12 mouse cellular contexts compared by ENCODE assay signal in genomic region chr16:88174083-88174721, GRCm38 (mm10).
DNase-seq lines count a peak whose midpoint lies in the region; ATAC-seq and TF ChIP-seq lines count a peak whose summit lies in the region.
"Had no signal": no experiment of that assay in that cellular context is flagged by ENCODE, and none has a peak within 500 bp of the region (broad histone marks: within the 10 kb centered on the region; RNA-seq: fewer than 3 reads in every experiment).

No protein-coding gene starts in this region.

- H3K4me2 ChIP-seq in hindbrain, embryonic 15.5 days = 0 out of 2 replicates have a peak overlapping the region, but pooled peaks have one; percentile 9
- H3K4me2 ChIP-seq in hindbrain, embryonic 11.5 days (replicated peaks; ENCODE audit: low read depth, low read length) = no peak overlapping the region
- no peak overlapping the region for H3K4me2 ChIP-seq in neural tube, embryonic 15.5 days
- H3K4me2 ChIP-seq in stomach, postnatal 0 days (replicated peaks; ENCODE audit: low read depth) = no peak overlapping the region
- H3K4me2 ChIP-seq: heart, embryonic 15.5 days had no signal

- DNase-seq in hindbrain, embryonic 11.5 days (ENCODE audit: low spot score) = no peak
- peak; percentile 8 to 24 for DNase-seq in cerebellum, postnatal 25 days
- peak; percentile 16 for DNase-seq in layer of hippocampus, adult 9-10 months (ENCODE audit: low spot score)
- DNase-seq in kidney, postnatal 10 days = no peak
- no peak for DNase-seq in thymus, postnatal 36 days
- no peak for DNase-seq in stomach, postnatal 0 days (ENCODE audit: low spot score)
- DNase-seq: embryo, embryonic 11 days; kidney, postnatal 36 days; thymus, adult 2 months had no signal

- no peaks in the 10 kb centered on the region for H3K27me3 ChIP-seq in hindbrain, embryonic 15.5 days
- H3K27me3 ChIP-seq in hindbrain, embryonic 11.5 days (ENCODE audit: control insufficient read depth, insufficient read depth, low read length) = no peaks in the 10 kb centered on the region
- no peaks in the 10 kb centered on the region for H3K27me3 ChIP-seq in neural tube, embryonic 15.5 days (replicated peaks)
- H3K27me3 ChIP-seq in stomach, postnatal 0 days (ENCODE audit: control insufficient read depth, insufficient read depth, low read length) = no peaks in the 10 kb centered on the region
- H3K27me3 ChIP-seq: heart, embryonic 15.5 days had no signal

- WGBS in hindbrain, embryonic 15.5 days = 62% methylated on average over 9 of the region's 9 CpGs
- WGBS in hindbrain, embryonic 11.5 days = 79% methylated on average over 9 of the region's 9 CpGs
- WGBS in neural tube, embryonic 15.5 days = 69% methylated on average over 9 of the region's 9 CpGs
- 81% methylated on average over 9 of the region's 9 CpGs for WGBS in stomach, postnatal 0 days

- no peak overlapping the region for H3K4me3 ChIP-seq in hindbrain, embryonic 15.5 days
- H3K4me3 ChIP-seq in hindbrain, embryonic 11.5 days (ENCODE audit: low read depth, low read length) = no peak overlapping the region
- no peak overlapping the region for H3K4me3 ChIP-seq in neural tube, embryonic 15.5 days (replicated peaks)
- no peak overlapping the region for H3K4me3 ChIP-seq in stomach, postnatal 0 days (ENCODE audit: low read depth, low read length)
- H3K4me3 ChIP-seq: heart, embryonic 15.5 days had no signal

- no peaks in the 10 kb centered on the region for H3K36me3 ChIP-seq in hindbrain, embryonic 15.5 days
- H3K36me3 ChIP-seq in hindbrain, embryonic 11.5 days (ENCODE audit: control insufficient read depth, insufficient read depth, low read length) = no peaks in the 10 kb centered on the region
- H3K36me3 ChIP-seq in neural tube, embryonic 15.5 days = no peaks in the 10 kb centered on the region
- no peaks in the 10 kb centered on the region for H3K36me3 ChIP-seq in stomach, postnatal 0 days (ENCODE audit: control insufficient read depth, insufficient read depth, low read length)
- H3K36me3 ChIP-seq: heart, embryonic 15.5 days had no signal

- no peaks in the 10 kb centered on the region for H3K9me3 ChIP-seq in hindbrain, embryonic 15.5 days
- no peaks in the 10 kb centered on the region for H3K9me3 ChIP-seq in hindbrain, embryonic 11.5 days (ENCODE audit: control insufficient read depth, low read length)
- no peaks in the 10 kb centered on the region for H3K9me3 ChIP-seq in neural tube, embryonic 15.5 days (replicated peaks)
- no peaks in the 10 kb centered on the region for H3K9me3 ChIP-seq in stomach, postnatal 0 days (ENCODE audit: control insufficient read depth, low read length)
- H3K9me3 ChIP-seq: heart, embryonic 15.5 days had no signal

- ATAC-seq in hindbrain, embryonic 15.5 days (ENCODE audit: low FRiP score, low read depth) = peak; percentile 89
- no peak for ATAC-seq in hindbrain, embryonic 11.5 days (ENCODE audit: low FRiP score)
- ATAC-seq in neural tube, embryonic 15.5 days (ENCODE audit: low FRiP score) = peak; percentile 45; the same call in 1 of the 2 replicates
- no peak for ATAC-seq in stomach, postnatal 0 days (ENCODE audit: low FRiP score, low TSS enrichment)

- TF ChIP-seq EP300 in stomach, postnatal 0 days (optimal IDR thresholded peaks at IDR 0.05) = no peak

- H3K4me1 ChIP-seq in hindbrain, embryonic 15.5 days (replicated peaks) = 0 out of 2 replicates have a peak, but pooled peaks cover 3% of the 10 kb centered on the region
- H3K4me1 ChIP-seq in hindbrain, embryonic 11.5 days (replicated peaks; ENCODE audit: control insufficient read depth, insufficient read depth, low read length) = no peaks in the 10 kb centered on the region
- no peaks in the 10 kb centered on the region for H3K4me1 ChIP-seq in neural tube, embryonic 15.5 days
- H3K4me1 ChIP-seq in stomach, postnatal 0 days (replicated peaks; ENCODE audit: control insufficient read depth, insufficient read depth) = no peaks in the 10 kb centered on the region
- H3K4me1 ChIP-seq: heart, embryonic 15.5 days had no signal

- H3K27ac ChIP-seq in hindbrain, embryonic 15.5 days (replicated peaks) = 0 out of 2 replicates have a peak overlapping the region, but pooled peaks have one; percentile 27
- no peak overlapping the region for H3K27ac ChIP-seq in hindbrain, embryonic 11.5 days (ENCODE audit: low read depth, low read length)
- H3K27ac ChIP-seq in neural tube, embryonic 15.5 days (replicated peaks) = no peak overlapping the region; the same call in 1 of the 2 replicates
- no peak overlapping the region for H3K27ac ChIP-seq in stomach, postnatal 0 days (replicated peaks)
- H3K27ac ChIP-seq: heart, embryonic 15.5 days had no signal

- no peak overlapping the region for H3K9ac ChIP-seq in hindbrain, embryonic 15.5 days
- no peak overlapping the region for H3K9ac ChIP-seq in hindbrain, embryonic 11.5 days (ENCODE audit: low read depth, low read length)
- no peak overlapping the region for H3K9ac ChIP-seq in neural tube, embryonic 15.5 days (replicated peaks)
- no peak overlapping the region for H3K9ac ChIP-seq in stomach, postnatal 0 days (ENCODE audit: low read length)
- H3K9ac ChIP-seq: heart, embryonic 15.5 days had no signal

- TF ChIP-seq CTCF in stomach, postnatal 0 days (IDR thresholded peaks at IDR 0.05; ENCODE audit: low read depth) = no peak

Comparison
In these comparisons a context has a peak if more than half of its experiments do, and no peak if none do; other contexts are left out.
1. ATAC-seq: peak in hindbrain, embryonic 15.5 days (single experiment) and neural tube, embryonic 15.5 days (single experiment); none in hindbrain, embryonic 11.5 days (single experiment) and stomach, postnatal 0 days (single experiment).
2. DNase-seq: peak in cerebellum, postnatal 25 days (2 of 2) and layer of hippocampus, adult 9-10 months (single experiment); none in hindbrain, embryonic 11.5 days (single experiment), kidney, postnatal 10 days (single experiment), thymus, postnatal 36 days (0 of 2) and stomach, postnatal 0 days (single experiment).